Mouse (Mus musculus) embryonic facial prominence, embryonic 14.5 days (tissue): ENCODE measurements around the gene Ctnna3. TPM values are rescaled to one million over a fixed set of nuclear protein-coding genes. Genes with fewer than 3 reads are reported as not detected.
"Not testable (repeated sequence)": the region's sequence is repeated elsewhere in the genome, so short reads cannot be mapped to it uniquely, and the experiment has no call there.

Source experiments
- ATAC-seq: fragments of 200-750 bp; cut with Nextera tagmentation; 2 replicates; pipeline ENCODE4 v1.8.0; 2017; ENCODE audit warnings: low read depth, moderate number of reproducible peaks, moderate TSS enrichment
- DNase-seq: peaks from one replicate; pipeline ENCODE4 v3.0.0-alpha.2; 2015; ENCODE audit warnings: low spot score
- H3K27ac ChIP-seq: fragments of 300-500 bp; sonication (generic); replicated peaks from 2 replicates; pipeline ENCODE4 v1.5.1; 2014; ENCODE audit warnings: low read depth, mild to moderate bottlenecking, low read length, moderate library complexity
- H3K27me3 ChIP-seq: fragments of 300-500 bp; sonication (generic); replicated peaks from 2 replicates; pipeline ENCODE4 v1.6.1; 2014; ENCODE audit warnings: low read length; ENCODE audit not compliant: control insufficient read depth, insufficient read depth
- H3K36me3 ChIP-seq: fragments of 300-500 bp; sonication (generic); 2 replicates; pipeline ENCODE4 v1.6.1; 2014; ENCODE audit warnings: low read length, mixed read lengths; ENCODE audit not compliant: control insufficient read depth, insufficient read depth
- H3K4me1 ChIP-seq: fragments of 300-500 bp; sonication (generic); 2 replicates; pipeline ENCODE4 v1.6.1; 2014; ENCODE audit warnings: antibody characterized with exemption, low read length; ENCODE audit not compliant: control insufficient read depth, insufficient read depth
- H3K4me2 ChIP-seq: fragments of 300-500 bp; sonication (generic); 2 replicates; pipeline ENCODE4 v1.6.1; 2014; ENCODE audit warnings: low read depth, mild to moderate bottlenecking, low read length, moderate library complexity, mixed read lengths
- H3K4me3 ChIP-seq: fragments of 300-500 bp; sonication (generic); 2 replicates; pipeline ENCODE4 v1.5.1; 2014; ENCODE audit warnings: low read depth, mild to moderate bottlenecking, low read length
- H3K9ac ChIP-seq: fragments of 300-500 bp; sonication (generic); 2 replicates; pipeline ENCODE4 v1.6.1; 2014; ENCODE audit warnings: low read depth, mild to moderate bottlenecking, low read length, moderate library complexity, mixed read lengths
- H3K9me3 ChIP-seq: fragments of 300-500 bp; sonication (generic); 2 replicates; pipeline ENCODE4 v1.6.1; 2016; ENCODE audit warnings: low read length; ENCODE audit not compliant: control insufficient read depth
- WGBS: fragments of 180-500 bp; shearing (Covaris S2); extraction: QIAGEN DNeasy Blood & Tissue Kit; methylation state at CpG from one replicate; pipeline ENCODE4 v1.1.7; 2014; 5-methylcytosine and 5-hydroxymethylcytosine counted together
- polyA plus RNA-seq: library from polyadenylated mRNA; unstranded; fragments of >200 nt; fragmentation: Nextera tagmentation; extraction: Ambion mirVana; gene quantifications from 2 replicates; pipeline ENCODE4 v1.2.1, GENCODE M21; 2014

Gene Ctnna3
- polyA plus RNA-seq, 1 experiment from 2014 or later = 1.6 TPM

- Histone ChIP-seq H3K9ac (no peak overlapping the region), H3K36me3 (no peaks in the 10 kb centered on the region), H3K4me2 (no peak overlapping the region), H3K4me3 (no peak overlapping the region), H3K9me3 (no peaks in the 10 kb centered on the region), H3K27ac (no peak overlapping the region), H3K4me1 (no peaks in the 10 kb centered on the region), H3K27me3 (no peaks in the 10 kb centered on the region)
- 81% methylated on average over 13 of the region's 13 CpGs for WGBS
- DNase-seq = peak; percentile 12
- ATAC-seq = no peak
Observed at GRCm38 (mm10) chr10:64181696-64182095, 751.8 kb downstream of the Ctnna3 start.

DNA sequence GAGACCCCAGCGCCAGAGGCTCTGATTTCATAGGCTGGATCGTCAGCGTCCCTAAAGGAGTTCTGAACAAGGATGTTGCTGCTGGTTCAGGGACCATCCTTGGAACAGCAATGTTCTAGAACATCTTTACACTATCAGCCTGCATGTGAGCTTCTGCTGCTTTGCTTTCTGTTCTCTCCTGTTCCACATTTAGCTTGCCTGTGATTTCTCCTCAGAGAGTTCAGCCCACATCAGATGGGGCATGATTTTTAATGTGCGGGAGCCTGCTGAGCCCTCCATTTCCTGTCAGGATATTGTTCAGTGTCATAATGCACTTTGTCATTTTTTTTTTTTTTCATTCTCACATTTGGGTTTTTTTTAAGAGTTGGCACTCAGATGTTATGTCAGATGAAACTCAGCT, 752.8 kb downstream of the Ctnna3 start:
- H3K9me3 ChIP-seq = no peaks in the 10 kb centered on the region
- no peak for DNase-seq
- ATAC-seq = no peak
- no peaks in the 10 kb centered on the region for H3K4me1 ChIP-seq
- no peak overlapping the region for H3K9ac ChIP-seq
- H3K4me3 ChIP-seq = no peak overlapping the region
- H3K36me3 ChIP-seq = no peaks in the 10 kb centered on the region
- no peak overlapping the region for H3K4me2 ChIP-seq
- WGBS = 71% methylated on average over 4 of the region's 4 CpGs
- H3K27ac ChIP-seq = no peak overlapping the region
- H3K27me3 ChIP-seq = no peaks in the 10 kb centered on the region

DNA sequence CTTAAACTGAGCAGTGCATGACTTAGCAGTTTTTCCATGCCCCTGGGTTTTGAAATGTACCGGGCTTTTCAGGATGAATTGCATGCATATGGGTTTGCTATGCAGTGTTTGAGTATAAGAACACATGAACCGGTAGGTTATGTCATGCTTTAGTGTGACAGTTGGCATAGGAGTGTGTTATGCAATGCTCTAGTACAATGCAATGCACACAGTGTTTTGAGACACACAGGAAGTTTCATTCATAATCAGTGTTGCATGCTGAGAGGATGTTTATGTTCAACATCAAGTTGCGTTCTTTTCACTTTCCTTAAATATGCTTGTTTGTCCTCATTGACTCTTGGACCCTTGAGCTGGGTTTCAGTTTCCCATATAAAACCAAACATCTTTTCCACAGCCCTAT, 758.1 kb downstream of the Ctnna3 start:
- H3K36me3 ChIP-seq = no peaks in the 10 kb centered on the region
- no peaks in the 10 kb centered on the region for H3K9me3 ChIP-seq
- 72% methylated on average over 3 of the region's 3 CpGs for WGBS
- no peak overlapping the region for H3K9ac ChIP-seq
- no peaks in the 10 kb centered on the region for H3K27me3 ChIP-seq
- no peak overlapping the region for H3K27ac ChIP-seq
- no peak overlapping the region for H3K4me3 ChIP-seq
- no peaks in the 10 kb centered on the region for H3K4me1 ChIP-seq
- no peak overlapping the region for H3K4me2 ChIP-seq
- DNase-seq (peak; percentile 31), ATAC-seq (no peak)

DNA sequence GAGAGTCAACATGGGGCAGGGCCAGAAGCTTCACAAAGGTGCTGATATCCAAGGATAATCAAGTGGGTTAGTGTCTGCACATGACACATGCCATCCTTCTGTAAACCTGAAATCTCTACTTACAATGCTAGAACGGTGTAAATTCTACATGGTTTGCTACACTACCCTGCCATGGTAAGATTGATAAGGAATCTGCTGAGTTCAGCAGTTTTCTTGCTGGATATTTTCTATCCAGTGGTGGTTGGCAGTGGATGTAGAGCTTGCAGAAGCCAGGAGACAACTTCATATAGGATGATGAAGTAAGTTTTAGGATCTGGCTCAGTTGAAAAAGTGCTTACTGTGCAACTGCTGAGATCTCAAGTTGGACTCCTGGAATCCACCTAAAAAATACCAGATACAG, 767.7 kb downstream of the Ctnna3 start:
- H3K27ac ChIP-seq = no peak overlapping the region
- ATAC-seq (no peak), DNase-seq (no peak)
- H3K4me2 ChIP-seq = no peak overlapping the region
- no peaks in the 10 kb centered on the region for H3K4me1 ChIP-seq
- no peaks in the 10 kb centered on the region for H3K27me3 ChIP-seq
- no peaks in the 10 kb centered on the region for H3K9me3 ChIP-seq
- H3K9ac ChIP-seq = no peak overlapping the region
- no peak overlapping the region for H3K4me3 ChIP-seq
- H3K36me3 ChIP-seq = no peaks in the 10 kb centered on the region
- WGBS = 75% methylated on average over 1 of the region's 1 CpGs

- H3K4me3 ChIP-seq = no peak overlapping the region
- no peak overlapping the region for H3K27ac ChIP-seq
- no peaks in the 10 kb centered on the region for H3K4me1 ChIP-seq
- ATAC-seq = no peak
- H3K9ac ChIP-seq = no peak overlapping the region
- no peak overlapping the region for H3K4me2 ChIP-seq
- no peak for DNase-seq
- H3K36me3 ChIP-seq = no peaks in the 10 kb centered on the region
- 73% methylated on average over 3 of the region's 3 CpGs for WGBS
- no peaks in the 10 kb centered on the region for H3K27me3 ChIP-seq
- H3K9me3 ChIP-seq = no peaks in the 10 kb centered on the region
Observed at GRCm38 (mm10) chr10:64215632-64216031, 785.7 kb downstream of the Ctnna3 start.

GRCm38 (mm10) chr10:64223023-64223422, 793.1 kb downstream of the Ctnna3 start:
- no peaks in the 10 kb centered on the region for H3K27me3 ChIP-seq
- no peak overlapping the region for H3K4me3 ChIP-seq
- no peaks in the 10 kb centered on the region for H3K4me1 ChIP-seq
- H3K36me3 ChIP-seq = no peaks in the 10 kb centered on the region
- no peak for DNase-seq
- no peak for ATAC-seq
- 44% methylated on average over 3 of the region's 3 CpGs for WGBS
- H3K9ac ChIP-seq = no peak overlapping the region
- H3K9me3 ChIP-seq = no peaks in the 10 kb centered on the region
- no peak overlapping the region for H3K4me2 ChIP-seq
- H3K27ac ChIP-seq = no peak overlapping the region

GRCm38 (mm10) chr10:64224007-64224406, 794.1 kb downstream of the Ctnna3 start:
- Histone ChIP-seq H3K36me3 (no peaks in the 10 kb centered on the region), H3K9me3 (no peaks in the 10 kb centered on the region), H3K27me3 (no peaks in the 10 kb centered on the region), H3K4me1 (no peaks in the 10 kb centered on the region), H3K9ac (no peak overlapping the region), H3K4me3 (no peak overlapping the region), H3K4me2 (no peak overlapping the region), H3K27ac (no peak overlapping the region)
- no peak for DNase-seq
- WGBS = 93% methylated on average over 6 of the region's 9 CpGs
- no peak for ATAC-seq

DNA sequence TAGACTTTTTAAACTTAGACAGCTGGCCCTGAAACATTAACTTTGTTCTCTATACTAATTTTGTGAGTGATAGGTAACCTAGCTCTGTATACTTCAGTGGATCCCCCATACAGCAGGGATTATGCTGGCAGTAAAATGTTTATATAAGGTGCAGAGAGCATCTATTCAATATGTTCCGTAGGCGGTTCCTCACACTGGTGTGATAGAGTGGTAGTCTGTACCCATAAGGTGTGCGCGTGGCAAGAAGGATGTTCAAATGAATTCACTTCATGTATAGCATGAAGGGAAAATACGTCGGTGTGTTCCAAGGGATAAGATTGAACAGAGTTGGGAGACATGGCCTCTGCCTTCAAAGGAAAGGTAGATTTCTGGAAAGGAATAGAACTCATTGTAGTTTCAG, 794.5 kb downstream of the Ctnna3 start:
- WGBS = 94% methylated on average over 6 of the region's 6 CpGs
- DNase-seq = no peak
- no peaks in the 10 kb centered on the region for H3K9me3 ChIP-seq
- no peak for ATAC-seq
- H3K4me3 ChIP-seq = no peak overlapping the region
- H3K36me3 ChIP-seq = no peaks in the 10 kb centered on the region
- H3K4me2 ChIP-seq = no peak overlapping the region
- H3K9ac ChIP-seq = no peak overlapping the region
- H3K27me3 ChIP-seq = no peaks in the 10 kb centered on the region
- no peak overlapping the region for H3K27ac ChIP-seq
- no peaks in the 10 kb centered on the region for H3K4me1 ChIP-seq

- H3K4me2 ChIP-seq, DNase-seq, H3K9ac ChIP-seq, ATAC-seq, H3K27me3 ChIP-seq, H3K9me3 ChIP-seq, H3K36me3 ChIP-seq, H3K27ac ChIP-seq, H3K4me1 ChIP-seq, H3K4me3 ChIP-seq: not testable (repeated sequence)
Observed at GRCm38 (mm10) chr10:64225826-64226225, 795.9 kb downstream of the Ctnna3 start.
